Mouse (Mus musculus): ENCODE measurements around the gene Daam2.

DNA sequence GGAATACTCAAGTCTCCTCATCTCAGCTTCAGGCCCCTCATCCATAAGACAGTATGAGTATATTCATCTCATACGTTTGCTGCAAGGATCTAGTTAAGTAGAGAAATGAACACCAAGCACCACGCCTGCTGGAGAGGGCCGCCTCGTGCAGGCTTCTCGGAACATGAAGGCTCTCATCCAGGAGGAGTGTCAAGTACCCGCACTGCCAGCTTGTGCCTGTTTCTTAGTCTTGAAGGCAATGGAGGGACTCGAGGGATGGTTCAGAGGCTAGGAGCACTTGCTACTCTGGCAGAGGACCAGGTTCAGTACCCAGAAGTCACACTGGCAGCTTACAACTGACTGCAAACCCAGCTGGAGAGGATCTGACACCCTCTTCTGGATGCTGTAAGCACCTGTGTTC lies 12.2 kb downstream of the Daam2 start:
- TF ChIP-seq HCFC1 (IDR thresholded peaks at IDR 0.05; ENCODE audit: borderline replicate concordance, insufficient read depth, low read length) (no peak), ZNF384 (IDR thresholded peaks at IDR 0.05; ENCODE audit: low read depth, low read length) (no peak), ZC3H11A (IDR thresholded peaks at IDR 0.05; ENCODE audit: borderline replicate concordance, low read depth, low read length) (no peak)
